Mouse (Mus musculus): ENCODE measurements at regions not wholly inside any gene's neighbourhood (a gene's known extent, or its start where the extent isn't known, plus 50 kb on each side); places are given as distances from the start of the nearest gene placed in this dataset.
A peak's percentile ranks its signal among the peaks of the same experiment; 100 is the strongest.

- no peak for DNase-seq (ENCODE audit: extremely low spot score, low read depth, low spot score)
These were observed 717.3 kb downstream of the Gm826 start for GRCm38 (mm10) chr2:159616685-159617084.

GRCm38 (mm10) chr2:159621261-159621660 is 712.7 kb downstream of the Gm826 start:
- no peak for DNase-seq (ENCODE audit: extremely low spot score, low read depth, low spot score)

- no peak for DNase-seq (ENCODE audit: extremely low spot score, low read depth, low spot score)
These were observed 711.8 kb downstream of the Gm826 start for GRCm38 (mm10) chr2:159622141-159622669.

GRCm38 (mm10) chr2:159625306-159625705 is 708.7 kb downstream of the Gm826 start:
- DNase-seq (ENCODE audit: extremely low spot score, low read depth, low spot score): no peak

GRCm38 (mm10) chr2:159645861-159646260 is 688.1 kb downstream of the Gm826 start:
- no peak for DNase-seq (ENCODE audit: extremely low spot score, low read depth, low spot score)

- no peak for DNase-seq (ENCODE audit: extremely low spot score, low read depth, low spot score)
These were observed 687.4 kb downstream of the Gm826 start for GRCm38 (mm10) chr2:159646595-159646994.

- no peak for DNase-seq (ENCODE audit: extremely low spot score, low read depth, low spot score)
These were observed 681.7 kb downstream of the Gm826 start for GRCm38 (mm10) chr2:159652243-159652642.

GRCm38 (mm10) chr2:159676845-159677244 is 657.1 kb downstream of the Gm826 start:
- DNase-seq (ENCODE audit: extremely low spot score, low read depth, low spot score): no peak

GRCm38 (mm10) chr2:159680641-159681040 is 653.3 kb downstream of the Gm826 start:
- no peak for DNase-seq (ENCODE audit: extremely low spot score, low read depth, low spot score)

- no peak for DNase-seq (ENCODE audit: extremely low spot score, low read depth, low spot score)
These were observed 630.9 kb downstream of the Gm826 start for GRCm38 (mm10) chr2:159703100-159703499.

GRCm38 (mm10) chr2:159708141-159708540 is 625.8 kb downstream of the Gm826 start:
- no peak for DNase-seq (ENCODE audit: extremely low spot score, low read depth, low spot score)

GRCm38 (mm10) chr2:159714633-159715032 is 619.3 kb downstream of the Gm826 start:
- DNase-seq (ENCODE audit: extremely low spot score, low read depth, low spot score): peak; percentile 24

GRCm38 (mm10) chr2:159718738-159719137 is 615.2 kb downstream of the Gm826 start:
- no peak for DNase-seq (ENCODE audit: extremely low spot score, low read depth, low spot score)

GRCm38 (mm10) chr2:159725158-159726076 is 608.5 kb downstream of the Gm826 start:
- no peak for DNase-seq (ENCODE audit: extremely low spot score, low read depth, low spot score)

GRCm38 (mm10) chr2:159729301-159729700 is 604.7 kb downstream of the Gm826 start:
- DNase-seq (ENCODE audit: extremely low spot score, low read depth, low spot score): no peak

GRCm38 (mm10) chr2:159730221-159730620 is 603.7 kb downstream of the Gm826 start:
- no peak for DNase-seq (ENCODE audit: extremely low spot score, low read depth, low spot score)

GRCm38 (mm10) chr2:159731305-159731704 is 602.7 kb downstream of the Gm826 start:
- DNase-seq (ENCODE audit: extremely low spot score, low read depth, low spot score): no peak

- no peak for DNase-seq (ENCODE audit: extremely low spot score, low read depth, low spot score)
These were observed 601.5 kb downstream of the Gm826 start for GRCm38 (mm10) chr2:159732413-159732812.

GRCm38 (mm10) chr2:159734576-159734975 is 599.4 kb downstream of the Gm826 start:
- no peak for DNase-seq (ENCODE audit: extremely low spot score, low read depth, low spot score)

- no peak for DNase-seq (ENCODE audit: extremely low spot score, low read depth, low spot score)
These were observed 578.4 kb downstream of the Gm826 start for GRCm38 (mm10) chr2:159755541-159756011.

GRCm38 (mm10) chr2:159760806-159761205 is 573.2 kb downstream of the Gm826 start:
- no peak for DNase-seq (ENCODE audit: extremely low spot score, low read depth, low spot score)

GRCm38 (mm10) chr2:159763115-159763514 is 570.8 kb downstream of the Gm826 start:
- DNase-seq (ENCODE audit: extremely low spot score, low read depth, low spot score): no peak

All from hindlimb bud, embryonic 11.5 days (tissue).